Mouse (Mus musculus): ENCODE results near the gene 2010111I01Rik. TPM values are rescaled to one million over a fixed set of nuclear protein-coding genes. Genes with fewer than 3 reads are reported as not detected.

The 2010111I01Rik gene
- polyA plus RNA-seq, 1 experiment from 2014 or later: 30.9 TPM

- no peak overlapping the region for H3K9ac ChIP-seq (replicated peaks)
- H3K4me2 ChIP-seq (replicated peaks): no peak overlapping the region
- H3K4me3 ChIP-seq: no peak overlapping the region
- H3K4me1 ChIP-seq: peaks cover 18% of the 10 kb centered on the region
- H3K27ac ChIP-seq (replicated peaks): no peak overlapping the region
- no peaks in the 10 kb centered on the region for H3K27me3 ChIP-seq
- no peaks in the 10 kb centered on the region for H3K9me3 ChIP-seq
- no peaks in the 10 kb centered on the region for H3K36me3 ChIP-seq
- 85% methylated on average over 8 of the region's 8 CpGs for WGBS
- no peak for ATAC-seq (replicated peaks)
These were observed 285.2 kb downstream of the 2010111I01Rik start for GRCm38 (mm10) chr13:63249741-63250431.

- Histone ChIP-seq H3K4me1 (peaks cover 12% of the 10 kb centered on the region), H3K4me2 (replicated peaks) (no peak overlapping the region), H3K4me3 (no peak overlapping the region), H3K27ac (replicated peaks) (no peak overlapping the region), H3K36me3 (no peaks in the 10 kb centered on the region), H3K9me3 (no peaks in the 10 kb centered on the region), H3K9ac (replicated peaks) (no peak overlapping the region), H3K27me3 (no peaks in the 10 kb centered on the region)
- WGBS: 94% methylated on average over 8 of the region's 8 CpGs
- ATAC-seq (replicated peaks): no peak
These were observed 285.8 kb downstream of the 2010111I01Rik start for GRCm38 (mm10) chr13:63250441-63250980.

GRCm38 (mm10) chr13:63251118-63251889, 286.6 kb downstream of the 2010111I01Rik start:
- ATAC-seq (replicated peaks): no peak
- no peaks in the 10 kb centered on the region for H3K27me3 ChIP-seq
- no peak overlapping the region for H3K9ac ChIP-seq (replicated peaks)
- H3K4me2 ChIP-seq (replicated peaks): no peak overlapping the region
- peaks cover 5% of the 10 kb centered on the region; the same call in 1 of the 2 replicates for H3K4me1 ChIP-seq
- no peaks in the 10 kb centered on the region for H3K36me3 ChIP-seq
- H3K9me3 ChIP-seq: no peaks in the 10 kb centered on the region
- WGBS: 60% methylated on average over 12 of the region's 12 CpGs
- no peak overlapping the region for H3K27ac ChIP-seq (replicated peaks)
- H3K4me3 ChIP-seq: no peak overlapping the region

DNA sequence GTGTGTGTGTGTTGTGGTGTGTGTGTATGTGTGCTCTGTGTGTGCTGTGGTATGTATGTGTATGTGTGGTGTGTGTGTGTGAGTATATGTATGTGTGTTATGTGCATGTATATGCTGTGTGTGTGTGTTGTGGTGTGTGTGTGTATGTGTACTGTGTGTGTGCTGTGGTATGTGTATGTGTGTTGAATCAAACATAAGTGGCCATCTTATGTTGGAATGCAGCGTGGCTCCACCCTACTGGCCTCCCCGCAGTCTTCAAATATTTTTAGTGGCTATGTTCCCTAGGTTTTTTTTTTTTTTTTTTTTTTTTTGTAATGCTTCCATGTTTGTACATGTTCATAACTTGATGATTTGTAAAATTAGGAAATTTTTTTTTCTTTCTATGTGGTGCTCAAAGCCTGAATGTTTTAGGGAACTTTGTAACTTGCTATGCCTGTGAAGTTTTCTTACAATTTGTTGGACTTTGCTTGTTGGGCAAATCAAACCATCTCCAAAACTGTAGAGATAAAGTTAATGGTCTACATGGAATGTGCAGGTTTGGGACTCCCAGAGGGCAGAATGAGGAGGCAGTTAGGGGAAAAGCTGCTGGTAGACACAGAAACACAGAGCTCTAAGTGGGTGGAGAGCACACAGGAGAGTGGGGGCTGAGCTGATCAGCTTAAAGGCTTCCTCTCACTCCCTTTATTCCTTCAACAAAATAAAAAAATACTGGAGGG, 287.8 kb downstream of the 2010111I01Rik start:
- 100% methylated on average over 2 of the region's 2 CpGs for WGBS
- no peak; the same call in 1 of the 2 replicates for ATAC-seq (replicated peaks)

DNA sequence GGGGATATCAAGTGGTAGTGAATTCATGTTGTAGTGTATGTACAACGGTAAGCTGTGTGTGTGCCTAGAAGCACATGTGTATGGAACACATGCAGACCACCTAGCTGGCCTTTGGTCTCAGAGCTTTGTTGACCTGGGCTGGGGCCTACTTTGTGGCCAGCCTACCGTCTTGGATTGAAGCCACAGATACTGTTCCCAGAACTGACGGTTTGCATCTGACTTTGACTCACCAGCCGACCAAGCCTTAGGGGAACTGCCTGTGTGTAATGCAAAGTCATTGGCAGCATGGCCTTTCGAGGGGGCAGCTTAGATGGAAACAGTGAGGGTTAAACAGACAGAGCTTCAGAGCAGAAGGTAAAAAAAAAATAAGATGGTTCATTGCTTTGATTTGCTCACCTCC, 288.5 kb downstream of the 2010111I01Rik start:
- Histone ChIP-seq H3K36me3 (no peaks in the 10 kb centered on the region), H3K9me3 (no peaks in the 10 kb centered on the region), H3K4me3 (no peak overlapping the region), H3K9ac (replicated peaks) (no peak overlapping the region), H3K4me1 (0 out of 2 replicates have a peak, but pooled peaks cover 3% of the 10 kb centered on the region), H3K27me3 (no peaks in the 10 kb centered on the region), H3K4me2 (replicated peaks) (no peak overlapping the region), H3K27ac (replicated peaks) (no peak overlapping the region)
- 88% methylated on average over 5 of the region's 5 CpGs for WGBS
- no peak for ATAC-seq (replicated peaks)

More for the DNA sequence above, 287.8 kb downstream of the 2010111I01Rik start:
- no peak overlapping the region for H3K4me2 ChIP-seq (replicated peaks)
- H3K4me3 ChIP-seq: no peak overlapping the region
- no peaks in the 10 kb centered on the region for H3K36me3 ChIP-seq
- no peak overlapping the region for H3K9ac ChIP-seq (replicated peaks)
- H3K27ac ChIP-seq (replicated peaks): no peak overlapping the region
- no peaks in the 10 kb centered on the region for H3K9me3 ChIP-seq
- no peaks in the 10 kb centered on the region for H3K27me3 ChIP-seq
- 0 out of 2 replicates have a peak, but pooled peaks cover 3% of the 10 kb centered on the region for H3K4me1 ChIP-seq

DNA sequence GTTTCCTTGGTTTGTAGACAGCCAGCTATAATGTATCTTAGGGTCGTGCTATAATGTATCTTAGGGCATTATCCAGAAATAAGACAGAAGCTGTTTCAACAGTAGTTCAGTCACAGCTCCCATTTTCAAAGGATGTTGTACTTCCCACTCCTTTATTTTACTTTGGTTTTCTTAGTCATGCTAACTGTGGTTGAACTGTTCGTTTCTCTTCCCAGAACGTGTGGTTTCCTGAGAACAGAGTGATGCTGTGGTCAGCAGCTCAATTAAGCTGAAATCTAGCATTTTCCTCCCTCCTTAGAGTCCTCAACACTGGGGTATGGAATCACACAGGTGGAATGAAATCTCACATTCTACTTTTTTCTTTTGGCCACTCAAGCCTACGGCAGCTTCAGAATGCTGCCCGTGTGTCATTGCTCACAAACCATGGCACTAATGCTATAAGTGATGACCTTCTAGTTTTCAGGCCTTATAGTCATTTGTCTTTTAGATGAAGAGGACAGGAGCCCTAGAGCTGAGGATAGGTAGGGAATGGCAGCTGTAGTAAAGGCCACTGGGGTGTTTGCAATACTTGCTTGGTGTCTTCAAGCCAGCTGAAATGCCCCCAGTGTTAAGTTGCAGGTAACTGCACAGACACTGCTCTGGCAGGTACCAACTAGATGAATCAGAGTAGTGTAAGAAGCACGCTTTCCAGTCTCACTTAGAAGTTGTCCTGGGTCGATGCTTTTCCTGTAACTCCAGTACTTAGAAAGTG, 289.4 kb downstream of the 2010111I01Rik start:
- Histone ChIP-seq H3K27ac (replicated peaks) (no peak overlapping the region), H3K36me3 (no peaks in the 10 kb centered on the region), H3K9ac (replicated peaks) (no peak overlapping the region), H3K4me3 (no peak overlapping the region), H3K27me3 (no peaks in the 10 kb centered on the region), H3K9me3 (no peaks in the 10 kb centered on the region), H3K4me1 (0 out of 2 replicates have a peak, but pooled peaks cover 3% of the 10 kb centered on the region), H3K4me2 (replicated peaks) (no peak overlapping the region)
- no peak for ATAC-seq (replicated peaks)
- WGBS: 91% methylated on average over 7 of the region's 7 CpGs

GRCm38 (mm10) chr13:63255519-63256011, 290.9 kb downstream of the 2010111I01Rik start:
- WGBS: 83% methylated on average over 5 of the region's 5 CpGs
- no peak overlapping the region for H3K9ac ChIP-seq (replicated peaks)
- H3K27ac ChIP-seq (replicated peaks): no peak overlapping the region
- H3K36me3 ChIP-seq: no peaks in the 10 kb centered on the region
- no peak overlapping the region for H3K4me3 ChIP-seq
- peaks cover 9% of the 10 kb centered on the region for H3K4me1 ChIP-seq
- H3K4me2 ChIP-seq (replicated peaks): no peak overlapping the region
- no peaks in the 10 kb centered on the region for H3K27me3 ChIP-seq
- H3K9me3 ChIP-seq: no peaks in the 10 kb centered on the region
- no peak for ATAC-seq (replicated peaks)

DNA sequence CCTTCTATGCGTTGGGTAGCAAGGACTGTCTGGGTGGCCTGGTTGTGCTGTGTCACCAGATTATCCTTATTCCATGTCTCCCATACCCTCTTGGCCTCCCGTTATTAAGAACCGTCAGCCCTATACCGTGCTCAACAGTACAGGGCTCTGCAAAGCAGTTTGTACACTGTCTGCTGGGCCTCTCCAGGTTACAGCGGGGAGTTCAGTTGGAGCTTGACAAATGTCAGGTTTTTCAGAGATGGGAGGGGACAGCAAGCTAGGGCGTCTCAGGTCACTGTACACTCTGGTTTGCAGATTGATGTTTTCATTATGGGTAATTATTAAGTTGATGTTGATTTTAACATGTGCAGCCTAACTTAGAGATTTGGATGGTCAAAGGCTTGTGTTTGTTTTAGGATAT, 291.5 kb downstream of the 2010111I01Rik start:
- 88% methylated on average over 6 of the region's 6 CpGs for WGBS
- Histone ChIP-seq H3K9me3 (no peaks in the 10 kb centered on the region), H3K27me3 (no peaks in the 10 kb centered on the region), H3K27ac (replicated peaks) (no peak overlapping the region), H3K4me3 (no peak overlapping the region), H3K9ac (replicated peaks) (no peak overlapping the region), H3K4me1 (peaks cover 15% of the 10 kb centered on the region), H3K4me2 (replicated peaks) (no peak overlapping the region), H3K36me3 (no peaks in the 10 kb centered on the region)
- no peak for ATAC-seq (replicated peaks)

GRCm38 (mm10) chr13:63256807-63257206, 292.1 kb downstream of the 2010111I01Rik start:
- H3K4me2 ChIP-seq (replicated peaks): no peak overlapping the region
- no peak overlapping the region for H3K27ac ChIP-seq (replicated peaks)
- H3K9me3 ChIP-seq: no peaks in the 10 kb centered on the region
- WGBS: 74% methylated on average over 7 of the region's 7 CpGs
- ATAC-seq (replicated peaks): no peak
- no peaks in the 10 kb centered on the region for H3K27me3 ChIP-seq
- peaks cover 16% of the 10 kb centered on the region for H3K4me1 ChIP-seq
- no peaks in the 10 kb centered on the region for H3K36me3 ChIP-seq
- no peak overlapping the region for H3K4me3 ChIP-seq
- no peak overlapping the region for H3K9ac ChIP-seq (replicated peaks)

GRCm38 (mm10) chr13:63258167-63258582, 293.5 kb downstream of the 2010111I01Rik start:
- H3K27me3 ChIP-seq: no peaks in the 10 kb centered on the region
- H3K4me3 ChIP-seq: no peak overlapping the region
- WGBS: 81% methylated on average over 6 of the region's 6 CpGs
- H3K27ac ChIP-seq (replicated peaks): no peak overlapping the region
- no peak overlapping the region for H3K4me2 ChIP-seq (replicated peaks)
- no peak overlapping the region for H3K9ac ChIP-seq (replicated peaks)
- ATAC-seq (replicated peaks): no peak
- peaks cover 16% of the 10 kb centered on the region for H3K4me1 ChIP-seq
- no peaks in the 10 kb centered on the region for H3K36me3 ChIP-seq
- no peaks in the 10 kb centered on the region for H3K9me3 ChIP-seq

DNA sequence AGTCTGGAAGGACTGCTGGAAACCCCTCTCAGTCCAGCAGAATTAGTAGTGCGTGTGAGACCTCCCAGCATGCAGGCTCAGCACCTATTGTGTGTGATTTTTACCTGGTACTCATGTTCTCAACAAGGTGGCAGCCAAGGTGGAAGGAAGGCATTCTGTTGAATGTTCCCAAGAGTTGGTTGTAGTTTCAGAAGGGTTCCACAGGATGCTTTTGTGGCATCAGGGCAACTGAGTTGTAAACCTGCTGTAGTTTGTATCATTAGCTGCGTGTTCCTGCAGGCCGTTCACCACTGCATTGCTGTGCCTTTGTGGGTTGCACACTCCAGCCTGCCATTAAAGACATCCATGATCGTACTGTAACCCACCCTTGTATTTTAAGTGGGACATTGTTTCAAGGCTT, 294.0 kb downstream of the 2010111I01Rik start:
- H3K27me3 ChIP-seq: no peaks in the 10 kb centered on the region
- ATAC-seq (replicated peaks): no peak
- no peak overlapping the region for H3K9ac ChIP-seq (replicated peaks)
- WGBS: 90% methylated on average over 4 of the region's 4 CpGs
- H3K9me3 ChIP-seq: no peaks in the 10 kb centered on the region
- H3K4me3 ChIP-seq: no peak overlapping the region
- H3K4me2 ChIP-seq (replicated peaks): no peak overlapping the region
- no peaks in the 10 kb centered on the region for H3K36me3 ChIP-seq
- peaks cover 16% of the 10 kb centered on the region for H3K4me1 ChIP-seq
- H3K27ac ChIP-seq (replicated peaks): no peak overlapping the region
